Mouse (Mus musculus): Measurements from ENCODE around the gene Gzmk. TPM values are rescaled to one million over a fixed set of nuclear protein-coding genes. Genes with fewer than 3 reads are reported as not detected.

The Gzmk gene
- not detected in 2 replicates for polyA plus RNA-seq (2011; ENCODE audit: insufficient read depth, insufficient read length, low read depth, missing spikeins)

GRCm38 (mm10) chr13:113225811-113226210, at the start of gene Gzmk:
Gene Gzmk (minus strand): TSS chr13:113225908.
- TF ChIP-seq EP300 (IDR thresholded peaks at IDR 0.05; ENCODE audit: insufficient read depth, low read depth, low read length) (no peak), CTCF (IDR thresholded peaks at IDR 0.05; ENCODE audit: low read depth, low read length) (no peak), POLR2A (IDR thresholded peaks at IDR 0.05; ENCODE audit: insufficient read depth, low read length) (no peak)
- H3K4me3 ChIP-seq (ENCODE audit: low read depth, low read length) = no peak within 1 kb of the TSS
- no peaks in the 10 kb centered on the region for H3K4me1 ChIP-seq (ENCODE audit: control insufficient read depth, insufficient read depth, low read length)
- no peak within 1 kb of the TSS for H3K9ac ChIP-seq (ENCODE audit: low read depth, poor library complexity, severe bottlenecking)
- H3K27me3 ChIP-seq (ENCODE audit: control insufficient read depth, insufficient read depth, low read length, poor library complexity, severe bottlenecking) = no peaks in the 10 kb centered on the region
- H3K36me3 ChIP-seq (ENCODE audit: control insufficient read depth, insufficient read depth, low read length, poor library complexity, severe bottlenecking) = no peaks in the 10 kb centered on the region
- H3K9me3 ChIP-seq (replicated peaks; ENCODE audit: control insufficient read depth, insufficient read depth, low read length, poor library complexity, severe bottlenecking) = no peaks in the 10 kb centered on the region
- H3K27ac ChIP-seq (ENCODE audit: insufficient read depth, low read length) = no peak within 1 kb of the TSS

GRCm38 (mm10) chr13:113271189-113271588, 45.5 kb upstream of the Gzmk start:
- Histone ChIP-seq H3K9me3 (replicated peaks; ENCODE audit: control insufficient read depth, insufficient read depth, low read length, poor library complexity, severe bottlenecking) (peaks cover 8% of the 10 kb centered on the region), H3K9ac (ENCODE audit: low read depth, poor library complexity, severe bottlenecking) (no peak overlapping the region), H3K4me3 (ENCODE audit: low read depth, low read length) (no peak overlapping the region), H3K27me3 (ENCODE audit: control insufficient read depth, insufficient read depth, low read length, poor library complexity, severe bottlenecking) (no peaks in the 10 kb centered on the region), H3K27ac (ENCODE audit: insufficient read depth, low read length) (no peak overlapping the region), H3K4me1 (ENCODE audit: control insufficient read depth, insufficient read depth, low read length) (no peaks in the 10 kb centered on the region), H3K36me3 (ENCODE audit: control insufficient read depth, insufficient read depth, low read length, poor library complexity, severe bottlenecking) (no peaks in the 10 kb centered on the region)
- no peak for TF ChIP-seq CTCF (IDR thresholded peaks at IDR 0.05; ENCODE audit: low read depth, low read length)
- no peak for TF ChIP-seq EP300 (IDR thresholded peaks at IDR 0.05; ENCODE audit: insufficient read depth, low read depth, low read length)
- TF ChIP-seq POLR2A (IDR thresholded peaks at IDR 0.05; ENCODE audit: insufficient read depth, low read length) = no peak

DNA sequence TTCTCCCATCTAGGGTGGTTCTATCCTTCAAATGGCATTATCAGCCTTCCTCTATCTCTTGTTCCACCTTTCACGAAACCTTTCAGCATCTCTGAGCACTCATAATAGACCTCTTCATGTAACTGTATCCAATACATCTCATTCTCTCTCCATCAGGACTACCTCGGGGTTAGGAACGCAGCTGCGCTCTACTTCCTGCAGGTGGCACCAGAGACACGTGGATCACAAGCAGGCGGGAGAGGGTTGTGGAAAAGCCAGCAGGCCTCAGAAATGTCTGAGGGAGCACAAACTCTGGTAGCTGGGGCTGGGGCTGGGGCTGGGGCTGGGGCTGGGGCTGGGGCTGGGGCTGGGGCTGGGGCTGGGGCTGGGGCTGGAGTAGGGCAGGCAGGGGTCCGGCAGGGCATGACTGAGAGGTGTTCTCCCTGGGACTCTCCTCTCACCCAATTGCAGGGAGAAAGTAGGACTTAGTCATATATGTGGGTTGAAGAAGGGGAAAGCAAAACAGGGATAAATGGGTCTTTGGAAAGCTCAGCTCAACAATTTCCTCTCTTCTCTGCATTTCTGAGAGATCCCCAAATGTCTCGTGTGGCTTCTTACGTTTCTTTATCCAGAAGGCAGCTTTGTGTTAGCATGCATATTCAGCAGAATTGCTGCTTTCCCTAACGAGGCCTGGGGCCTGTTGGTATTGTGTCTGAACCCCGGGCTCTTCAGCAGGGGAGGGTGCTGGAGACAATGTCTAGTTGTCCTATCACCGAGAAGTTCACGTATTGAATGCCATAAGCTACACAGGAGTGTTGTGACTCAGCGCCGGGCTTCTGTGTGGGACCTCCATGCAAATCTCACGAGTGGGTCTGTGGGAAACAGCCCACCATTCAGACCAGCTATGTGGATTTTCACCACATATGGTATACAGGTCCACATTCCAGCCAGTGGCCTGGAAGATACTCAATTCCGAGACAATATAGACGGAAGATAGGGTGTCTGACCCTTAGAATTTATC, 44.4 kb upstream of the Gzmk start:
- Histone ChIP-seq H3K4me3 (ENCODE audit: low read depth, low read length) (no peak overlapping the region), H3K9me3 (replicated peaks; ENCODE audit: control insufficient read depth, insufficient read depth, low read length, poor library complexity, severe bottlenecking) (peaks cover 8% of the 10 kb centered on the region), H3K4me1 (ENCODE audit: control insufficient read depth, insufficient read depth, low read length) (no peaks in the 10 kb centered on the region), H3K27me3 (ENCODE audit: control insufficient read depth, insufficient read depth, low read length, poor library complexity, severe bottlenecking) (no peaks in the 10 kb centered on the region), H3K27ac (ENCODE audit: insufficient read depth, low read length) (no peak overlapping the region), H3K36me3 (ENCODE audit: control insufficient read depth, insufficient read depth, low read length, poor library complexity, severe bottlenecking) (no peaks in the 10 kb centered on the region), H3K9ac (ENCODE audit: low read depth, poor library complexity, severe bottlenecking) (no peak overlapping the region)
- TF ChIP-seq POLR2A (IDR thresholded peaks at IDR 0.05; ENCODE audit: insufficient read depth, low read length) (no peak), EP300 (IDR thresholded peaks at IDR 0.05; ENCODE audit: insufficient read depth, low read depth, low read length) (no peak), CTCF (IDR thresholded peaks at IDR 0.05; ENCODE audit: low read depth, low read length) (peak; percentile 93)

- peaks cover 6% of the 10 kb centered on the region for H3K9me3 ChIP-seq (replicated peaks; ENCODE audit: control insufficient read depth, insufficient read depth, low read length, poor library complexity, severe bottlenecking)
- no peak overlapping the region for H3K9ac ChIP-seq (ENCODE audit: low read depth, poor library complexity, severe bottlenecking)
- no peaks in the 10 kb centered on the region for H3K36me3 ChIP-seq (ENCODE audit: control insufficient read depth, insufficient read depth, low read length, poor library complexity, severe bottlenecking)
- TF ChIP-seq CTCF (IDR thresholded peaks at IDR 0.05; ENCODE audit: low read depth, low read length) (no peak), POLR2A (IDR thresholded peaks at IDR 0.05; ENCODE audit: insufficient read depth, low read length) (no peak), EP300 (IDR thresholded peaks at IDR 0.05; ENCODE audit: insufficient read depth, low read depth, low read length) (no peak)
- H3K4me3 ChIP-seq (ENCODE audit: low read depth, low read length) = no peak overlapping the region
- H3K4me1 ChIP-seq (ENCODE audit: control insufficient read depth, insufficient read depth, low read length) = no peaks in the 10 kb centered on the region
- no peaks in the 10 kb centered on the region for H3K27me3 ChIP-seq (ENCODE audit: control insufficient read depth, insufficient read depth, low read length, poor library complexity, severe bottlenecking)
- H3K27ac ChIP-seq (ENCODE audit: insufficient read depth, low read length) = no peak overlapping the region
These were observed 41.5 kb upstream of the Gzmk start for GRCm38 (mm10) chr13:113267204-113267603.

DNA sequence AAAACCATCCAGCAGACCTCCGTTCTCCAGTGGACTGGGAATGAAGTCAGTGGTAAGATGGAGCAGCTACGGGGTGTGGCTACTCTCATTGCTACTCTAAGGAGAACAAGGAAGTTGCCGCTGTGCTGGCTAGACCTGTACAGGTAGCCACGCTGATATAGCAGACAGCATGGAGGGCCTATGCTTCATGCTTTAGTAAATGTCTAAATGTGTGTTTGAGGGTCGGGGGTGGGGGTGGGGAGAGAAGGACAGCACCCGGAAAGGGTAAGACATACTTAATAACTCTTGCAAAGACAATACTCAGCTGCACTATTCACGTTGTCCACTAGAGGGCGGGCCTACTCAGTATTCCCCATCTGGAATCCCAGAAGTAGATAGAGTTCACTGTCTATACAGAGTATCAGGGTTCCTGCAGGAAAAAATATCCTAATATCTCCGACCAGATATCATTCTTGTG, 40.8 kb upstream of the Gzmk start:
- Histone ChIP-seq H3K9me3 (replicated peaks; ENCODE audit: control insufficient read depth, insufficient read depth, low read length, poor library complexity, severe bottlenecking) (no peaks in the 10 kb centered on the region), H3K36me3 (ENCODE audit: control insufficient read depth, insufficient read depth, low read length, poor library complexity, severe bottlenecking) (no peaks in the 10 kb centered on the region), H3K4me1 (ENCODE audit: control insufficient read depth, insufficient read depth, low read length) (no peaks in the 10 kb centered on the region), H3K4me3 (ENCODE audit: low read depth, low read length) (no peak overlapping the region), H3K9ac (ENCODE audit: low read depth, poor library complexity, severe bottlenecking) (no peak overlapping the region), H3K27ac (ENCODE audit: insufficient read depth, low read length) (no peak overlapping the region), H3K27me3 (ENCODE audit: control insufficient read depth, insufficient read depth, low read length, poor library complexity, severe bottlenecking) (no peaks in the 10 kb centered on the region; the same call in 1 of the 2 replicates)
- TF ChIP-seq POLR2A (IDR thresholded peaks at IDR 0.05; ENCODE audit: insufficient read depth, low read length) = no peak
- TF ChIP-seq CTCF (IDR thresholded peaks at IDR 0.05; ENCODE audit: low read depth, low read length) = peak; percentile 44
- TF ChIP-seq EP300 (IDR thresholded peaks at IDR 0.05; ENCODE audit: insufficient read depth, low read depth, low read length) = no peak

- peak; percentile 50 for TF ChIP-seq CTCF (IDR thresholded peaks at IDR 0.05; ENCODE audit: low read depth, low read length)
- TF ChIP-seq POLR2A (IDR thresholded peaks at IDR 0.05; ENCODE audit: insufficient read depth, low read length) = no peak
- peaks cover 2% of the 10 kb centered on the region for H3K4me1 ChIP-seq (ENCODE audit: control insufficient read depth, insufficient read depth, low read length)
- H3K9ac ChIP-seq (ENCODE audit: low read depth, poor library complexity, severe bottlenecking) = no peak overlapping the region
- no peak overlapping the region for H3K4me3 ChIP-seq (ENCODE audit: low read depth, low read length)
- no peaks in the 10 kb centered on the region for H3K36me3 ChIP-seq (ENCODE audit: control insufficient read depth, insufficient read depth, low read length, poor library complexity, severe bottlenecking)
- no peaks in the 10 kb centered on the region for H3K9me3 ChIP-seq (replicated peaks; ENCODE audit: control insufficient read depth, insufficient read depth, low read length, poor library complexity, severe bottlenecking)
- no peaks in the 10 kb centered on the region; the same call in 1 of the 2 replicates for H3K27me3 ChIP-seq (ENCODE audit: control insufficient read depth, insufficient read depth, low read length, poor library complexity, severe bottlenecking)
- no peak overlapping the region for H3K27ac ChIP-seq (ENCODE audit: insufficient read depth, low read length)
These were observed 39.5 kb upstream of the Gzmk start for GRCm38 (mm10) chr13:113265257-113265656.
